Mouse (Mus musculus) monocyte, adult 2 months (primary cell): Measurements from ENCODE around the gene Pramel1.
"Not testable (repeated sequence)": the region's sequence is repeated elsewhere in the genome, so short reads cannot be mapped to it uniquely, and the experiment has no call there.

ENCODE experiments used
- DNase-seq, 2 experiments: peaks; one replicate each; pipeline ENCODE4 v3.0.0; 2022; ENCODE audit warnings: low spot score in 2 of 2, low read depth in 1 of 2

Gene Pramel1

DNA sequence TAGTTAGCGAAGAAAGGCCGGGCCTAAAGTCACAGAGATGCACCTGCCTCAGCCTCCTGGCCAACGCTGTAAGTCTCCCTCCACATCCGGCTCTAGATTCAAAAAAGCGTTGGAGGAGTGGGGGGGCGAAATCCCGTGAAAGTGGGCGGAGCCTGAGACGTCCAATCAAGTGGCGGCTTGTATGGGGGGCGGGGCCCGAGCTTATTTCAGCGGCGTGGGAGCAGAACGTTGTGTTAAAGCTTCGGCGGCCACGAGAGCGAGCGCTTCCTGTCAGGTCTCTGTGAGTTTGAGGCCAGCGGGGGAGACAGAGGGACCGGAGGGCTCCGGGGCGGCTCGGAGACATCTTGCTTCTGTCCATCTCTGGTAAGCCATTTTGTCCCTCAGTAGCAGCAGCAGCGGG lies at the start of gene Pramel1:
Gene Pramel1 (plus strand): TSS at position 248 of the 400 bp plus-strand sequence.
- DNase-seq = no peak

DNA sequence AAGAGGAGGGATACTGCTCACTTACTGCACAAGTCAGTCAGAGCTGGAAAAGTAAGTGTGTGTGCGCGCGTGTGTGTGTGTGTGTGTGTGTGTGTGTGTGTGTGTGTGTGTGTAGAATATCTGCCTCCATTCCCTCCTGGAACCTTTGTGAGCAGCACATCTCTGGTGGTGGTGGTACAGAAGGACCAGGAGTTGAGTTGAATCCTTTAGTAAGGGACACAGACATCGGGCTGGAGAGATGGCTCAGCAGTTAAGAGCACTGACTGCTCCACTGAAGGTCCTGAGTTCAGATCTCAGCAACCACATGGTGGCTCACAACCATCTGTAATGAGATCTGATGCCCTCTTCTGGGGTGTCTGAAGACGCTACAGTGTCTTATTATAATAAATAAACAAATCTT lies 48.7 kb upstream of the Pramel1 start:
- DNase-seq = not testable (repeated sequence)

DNA sequence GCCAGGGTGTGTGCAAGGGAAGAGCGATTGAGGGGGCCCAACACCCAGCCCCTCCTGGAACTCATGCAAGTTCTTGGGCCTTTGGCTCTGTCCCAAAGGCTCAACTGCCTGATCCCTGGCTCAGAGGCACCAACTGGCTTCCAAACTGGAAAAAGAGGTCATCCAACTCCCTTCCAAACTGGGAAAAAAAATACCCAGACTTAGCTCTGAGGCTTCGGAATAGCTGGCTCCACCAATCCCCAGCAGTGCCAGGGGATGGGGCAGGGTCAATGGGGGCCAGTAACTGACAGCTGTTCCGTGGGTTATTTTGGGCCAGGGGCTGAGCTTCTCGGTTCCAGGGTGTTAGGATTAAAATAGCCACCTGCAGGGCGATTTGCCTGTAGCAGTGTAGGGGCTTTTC lies 45.5 kb upstream of the Pramel1 start:
- no peak for DNase-seq

DNA sequence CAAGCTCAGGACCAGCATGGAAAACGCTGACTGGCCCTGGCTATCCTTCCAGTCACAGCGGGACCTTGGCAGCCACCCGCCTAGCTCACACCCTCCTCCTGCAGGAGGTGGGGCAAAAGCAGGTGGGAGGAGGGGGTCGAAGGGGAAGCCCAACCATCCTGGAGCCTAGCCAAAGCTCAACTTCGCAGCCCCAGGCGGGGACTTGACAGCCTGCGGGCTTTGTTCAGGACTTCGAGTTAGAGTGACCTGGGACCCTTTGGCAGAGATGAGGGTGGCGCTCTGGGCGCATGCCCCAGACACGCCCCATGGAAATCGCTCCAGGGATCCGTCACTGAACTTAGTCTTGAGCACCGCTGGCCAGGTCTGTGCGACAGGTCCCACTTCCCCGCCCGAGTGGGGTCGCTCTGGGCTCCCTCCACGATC lies 44.7 kb upstream of the Pramel1 start, which contains the start of gene Lrrc38:
Gene Lrrc38 (plus strand): TSS at position 274 of the 423 bp plus-strand sequence.
- DNase-seq = no peak

DNA sequence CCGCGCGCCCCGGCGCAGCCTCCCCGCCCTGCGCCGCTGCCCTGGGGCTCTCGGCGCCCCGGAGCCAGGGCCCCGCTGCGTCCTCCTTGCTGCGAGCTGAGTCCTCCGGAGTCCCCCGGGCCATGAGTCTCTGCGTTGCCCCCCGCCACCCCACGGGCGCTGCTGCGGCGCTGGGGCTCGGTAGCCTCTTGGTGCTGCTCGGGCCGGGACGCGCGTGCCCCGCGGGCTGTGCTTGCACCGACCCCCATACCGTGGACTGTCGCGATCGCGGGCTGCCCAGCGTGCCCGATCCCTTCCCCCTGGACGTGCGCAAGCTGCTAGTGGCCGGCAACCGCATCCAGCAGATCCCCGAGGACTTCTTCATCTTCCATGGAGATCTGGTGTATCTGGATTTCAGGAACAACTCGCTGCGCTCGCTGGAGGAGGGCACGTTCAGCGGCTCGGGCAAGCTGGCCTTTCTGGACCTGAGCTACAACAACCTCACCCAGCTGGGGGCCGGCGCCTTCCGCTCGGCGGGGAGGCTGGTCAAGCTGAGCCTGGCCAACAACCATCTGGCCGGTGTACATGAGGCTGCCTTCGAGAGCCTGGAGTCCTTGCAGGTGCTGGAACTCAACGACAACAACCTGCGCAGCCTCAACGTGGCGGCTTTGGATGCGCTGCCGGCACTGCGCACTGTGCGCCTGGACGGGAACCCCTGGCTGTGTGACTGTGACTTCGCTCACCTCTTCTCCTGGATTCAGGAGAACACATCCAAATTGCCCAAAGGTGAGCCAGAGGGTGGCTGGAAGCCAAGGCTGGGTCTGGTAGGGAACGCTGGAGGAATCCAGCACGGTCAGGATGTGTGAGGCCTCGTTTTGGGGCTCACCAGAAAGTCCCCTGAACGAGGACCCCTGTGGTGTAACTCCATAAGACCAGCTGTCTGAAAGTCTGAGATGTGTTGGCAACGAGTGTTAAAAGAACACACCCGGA lies 43.9 kb upstream of the Pramel1 start:
- no peak for DNase-seq

DNA sequence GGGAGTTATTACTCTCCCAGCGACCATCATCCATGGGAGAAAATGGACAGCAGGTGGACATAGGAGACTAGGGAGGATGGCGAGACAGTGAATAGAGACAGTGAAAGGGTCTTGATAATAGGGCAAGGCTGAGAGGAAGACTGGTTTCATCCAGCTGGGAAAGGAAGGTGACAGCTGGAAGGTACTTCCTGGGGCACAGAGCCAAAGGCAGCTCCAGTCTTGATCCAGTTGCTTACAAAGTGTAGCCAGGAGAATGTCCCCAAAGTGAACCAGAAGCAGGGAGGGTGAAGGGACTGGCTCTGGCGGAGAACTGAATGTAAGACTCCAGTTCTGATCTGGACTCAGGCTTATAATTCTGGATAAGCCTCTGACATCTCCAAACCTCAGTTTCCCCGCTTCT lies 41.9 kb upstream of the Pramel1 start:
- no peak for DNase-seq

DNA sequence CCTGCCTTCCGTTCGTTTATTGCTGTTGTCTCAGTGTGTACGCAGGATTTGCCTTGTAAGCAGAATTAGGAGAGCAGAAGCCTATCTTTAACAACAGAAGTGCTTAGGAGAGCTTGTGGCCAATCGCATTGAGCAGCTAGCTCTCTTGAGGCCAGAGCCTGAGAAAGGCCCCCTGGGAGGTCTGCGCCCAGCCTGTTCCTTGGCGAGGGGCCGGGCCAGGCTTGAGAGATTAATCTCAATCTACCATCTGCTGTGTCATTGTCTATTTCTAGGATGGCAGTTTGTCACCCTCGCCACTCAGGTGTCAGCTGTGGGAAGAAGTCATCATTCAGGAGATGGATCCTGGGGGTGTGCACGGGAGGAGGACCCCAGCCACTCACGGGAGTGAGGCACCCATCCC lies 32.7 kb upstream of the Pramel1 start:
- DNase-seq = no peak

DNA sequence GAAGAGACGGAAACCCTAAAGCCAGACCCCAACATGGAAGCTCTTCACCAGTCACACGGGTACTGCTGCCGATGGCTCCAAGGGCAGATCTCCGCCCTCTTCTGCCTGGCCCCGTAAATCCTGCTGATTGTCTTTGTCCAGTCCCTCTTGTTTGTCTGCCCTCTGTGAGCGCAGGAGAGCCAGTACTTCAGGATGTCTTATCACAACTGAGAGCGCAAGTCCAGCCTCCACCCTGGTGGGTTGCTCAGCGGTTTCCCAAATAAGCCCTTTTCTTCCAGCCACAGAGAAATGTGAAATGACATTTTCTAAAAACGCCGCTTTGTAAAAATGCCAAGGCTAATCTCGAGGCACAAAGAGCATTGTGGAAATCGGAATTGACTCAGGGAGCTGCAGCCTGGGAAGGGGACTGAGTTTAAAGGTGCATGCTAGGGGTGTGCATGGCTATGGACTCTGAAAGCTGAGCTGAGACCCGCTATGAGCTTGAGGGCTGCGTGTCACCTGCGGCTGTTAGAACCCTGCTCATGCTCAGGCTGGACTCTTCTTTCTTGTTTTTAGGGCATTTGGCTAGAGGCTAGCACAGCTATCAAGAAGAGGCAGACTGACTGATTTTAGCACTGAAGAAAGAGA lies 27.7 kb upstream of the Pramel1 start:
- DNase-seq = no peak

DNA sequence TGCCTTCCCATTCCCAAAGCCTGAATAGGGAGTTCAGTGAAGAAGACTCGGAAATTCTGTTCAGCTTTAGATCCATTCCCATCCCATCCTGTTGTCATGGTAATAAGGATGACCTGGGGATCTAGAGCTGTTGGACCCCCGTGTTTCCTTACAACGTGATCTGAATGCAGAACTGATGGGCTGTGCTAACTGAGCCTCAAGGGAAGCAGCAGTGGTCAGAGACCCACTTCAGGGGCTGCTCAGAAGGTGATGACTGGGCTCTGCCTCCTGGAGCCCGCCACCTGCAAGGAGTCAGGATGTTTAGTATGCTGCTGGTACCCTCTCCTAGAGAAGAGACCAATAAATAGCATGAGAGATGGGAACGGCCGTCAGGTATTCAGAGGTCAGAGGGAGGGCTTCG lies 14.7 kb upstream of the Pramel1 start:
- DNase-seq = no peak

DNA sequence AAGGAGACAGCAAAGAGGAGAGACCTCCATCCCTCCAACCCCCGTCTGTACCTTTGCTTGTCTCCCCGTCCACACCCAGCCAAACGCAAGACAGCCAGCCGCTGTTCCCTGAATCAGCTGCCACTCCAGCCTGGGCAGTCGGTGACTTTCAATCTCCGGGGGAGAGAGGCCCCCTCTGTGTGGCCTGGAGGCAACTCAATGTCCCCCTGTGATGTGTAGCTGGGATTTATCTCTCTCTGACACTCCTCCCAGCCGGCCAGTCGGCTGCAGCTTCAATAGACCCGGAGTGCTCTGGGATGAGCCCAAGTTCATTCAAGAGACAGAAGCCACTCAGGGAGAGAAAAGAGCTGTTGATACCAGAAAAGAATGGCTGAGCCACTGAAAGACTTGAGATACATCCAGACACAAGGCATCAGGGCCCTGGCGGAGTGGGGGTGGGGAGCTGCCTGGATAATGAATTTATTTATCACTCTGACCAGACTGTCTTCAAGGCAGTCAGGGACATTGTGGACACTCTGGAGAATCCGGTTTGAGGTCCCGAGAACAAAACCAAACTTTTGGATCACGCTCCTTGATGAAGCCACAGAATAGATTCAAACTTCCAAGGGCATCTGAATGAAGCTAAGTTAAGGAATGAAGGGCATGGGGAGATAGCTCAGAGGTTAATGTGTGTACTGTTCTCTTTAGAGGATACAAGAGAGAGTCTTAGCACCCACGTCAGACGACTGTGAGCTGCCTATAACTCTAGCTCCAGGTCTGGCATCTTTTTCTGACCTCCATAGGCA lies 14.1 kb upstream of the Pramel1 start:
- no peak for DNase-seq

DNA sequence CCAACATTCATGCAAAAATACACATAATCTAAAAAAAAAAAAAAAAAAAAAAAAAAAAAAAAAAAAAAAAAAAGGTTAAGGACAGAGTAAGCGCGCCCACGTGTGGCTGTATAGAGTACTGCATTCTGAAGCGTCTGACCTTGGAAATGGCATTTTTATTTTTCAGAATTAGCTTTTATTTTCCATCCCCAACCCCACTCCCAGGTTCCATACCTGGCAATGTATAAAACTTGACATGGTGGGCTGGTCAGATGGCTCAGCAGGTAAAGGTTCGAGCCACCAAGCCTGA lies 13.6 kb upstream of the Pramel1 start:
- no peak for DNase-seq

DNA sequence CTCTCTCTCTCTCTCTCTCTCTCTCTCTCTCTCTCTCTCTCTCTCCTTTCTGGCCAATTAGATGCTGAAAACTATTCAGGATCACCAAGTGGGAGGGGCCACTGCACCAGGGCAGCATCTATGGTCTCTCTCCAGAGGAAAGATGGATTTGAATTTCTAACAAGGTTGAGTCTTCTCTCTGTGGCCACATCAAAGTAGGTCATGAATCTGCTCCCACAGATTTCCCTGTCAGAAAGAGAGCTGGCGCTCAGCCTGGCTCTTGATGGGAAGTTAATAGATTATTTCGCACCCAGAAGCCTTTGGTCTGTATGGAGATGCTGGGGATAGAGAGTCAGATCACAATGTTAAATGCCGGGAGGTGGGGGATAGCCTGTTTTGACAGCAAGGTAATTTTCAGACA lies 12.1 kb upstream of the Pramel1 start:
- no peak for DNase-seq

DNA sequence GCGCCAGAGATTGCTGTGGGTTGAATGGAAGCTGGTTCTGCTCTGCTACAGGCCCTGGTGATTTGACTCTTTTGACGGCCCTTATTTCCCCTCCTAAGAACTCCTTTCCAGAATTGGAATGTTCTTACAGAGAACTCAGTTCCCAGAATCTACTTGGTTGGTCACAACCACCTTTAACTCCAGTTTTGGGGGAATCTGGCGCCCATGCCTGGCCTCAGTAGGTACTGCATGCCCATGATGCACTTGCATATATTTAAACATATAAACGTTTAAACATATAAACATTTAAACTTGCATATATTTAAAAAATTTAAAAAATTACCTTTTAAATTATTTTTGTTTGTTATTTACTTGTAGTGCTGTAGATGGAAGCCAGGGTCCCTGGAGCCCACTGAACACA lies 10.6 kb upstream of the Pramel1 start:
- no peak for DNase-seq

DNA sequence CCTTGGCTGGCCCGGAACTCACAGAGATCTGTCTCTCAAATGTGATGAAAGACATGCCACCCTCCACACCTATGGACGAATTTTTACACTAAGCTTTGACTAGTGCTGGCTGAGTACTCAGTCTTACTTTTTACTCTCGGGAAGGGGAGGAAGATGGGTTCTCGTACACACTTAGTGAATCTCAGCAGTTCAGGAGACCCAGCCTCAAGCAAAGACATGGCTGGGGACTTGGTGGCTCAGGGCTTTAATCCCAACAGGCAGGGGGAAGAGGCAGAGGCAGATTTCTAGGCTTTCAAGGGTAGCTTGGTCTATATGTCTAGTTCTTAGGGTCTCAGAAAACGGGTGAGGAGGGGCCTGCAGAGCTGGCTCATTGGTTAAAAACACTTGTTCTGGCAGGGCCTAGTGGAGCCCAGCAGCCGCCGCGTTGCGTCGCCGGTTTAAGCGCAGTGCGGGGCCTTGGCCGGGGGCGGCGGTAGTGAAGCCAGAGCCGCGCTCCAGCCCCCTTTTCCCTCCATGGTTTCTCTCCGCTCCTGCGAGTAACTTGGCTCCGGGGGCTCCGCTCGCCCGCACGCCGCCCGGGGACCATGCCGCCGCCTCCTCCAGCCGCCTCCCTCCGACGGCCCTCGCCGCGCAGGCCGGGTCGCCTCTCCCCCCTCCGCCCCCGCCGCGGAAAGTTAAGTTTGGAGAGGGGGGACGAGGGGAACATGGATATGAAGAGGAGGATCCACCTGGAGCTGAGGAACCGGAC lies 5.1 kb upstream of the Pramel1 start:
- no peak for DNase-seq

DNA sequence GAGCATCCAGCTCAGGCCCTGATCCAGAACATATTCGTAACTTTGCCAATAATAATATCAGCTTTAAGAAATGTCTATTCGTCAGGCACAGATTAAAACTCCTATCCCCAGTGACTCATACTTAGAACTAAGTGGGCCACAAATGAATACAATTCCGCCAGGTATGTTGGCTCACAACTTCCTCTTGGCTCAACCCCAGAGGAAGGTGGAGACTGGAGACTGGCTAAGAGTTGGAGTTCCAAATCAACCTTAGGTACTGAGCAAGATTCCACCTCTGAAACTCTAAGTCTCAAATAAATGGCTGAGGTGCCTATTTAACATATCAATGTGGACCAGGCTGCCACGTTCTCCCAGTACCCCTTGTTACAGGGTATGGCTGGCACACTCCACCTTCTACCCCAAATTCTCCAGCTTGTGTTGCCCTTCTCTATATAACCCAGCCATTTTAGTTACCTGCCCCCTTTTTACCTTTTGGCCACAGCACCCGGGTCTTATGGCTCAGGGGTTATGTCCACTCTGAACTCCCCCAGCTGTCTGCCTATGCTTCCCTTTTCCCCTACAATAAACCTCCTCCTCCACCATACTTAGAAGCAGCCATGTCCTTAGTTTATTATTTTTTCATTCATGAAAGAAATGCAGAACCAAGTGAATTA lies 17.5 kb downstream of the Pramel1 start:
- no peak for DNase-seq

DNA sequence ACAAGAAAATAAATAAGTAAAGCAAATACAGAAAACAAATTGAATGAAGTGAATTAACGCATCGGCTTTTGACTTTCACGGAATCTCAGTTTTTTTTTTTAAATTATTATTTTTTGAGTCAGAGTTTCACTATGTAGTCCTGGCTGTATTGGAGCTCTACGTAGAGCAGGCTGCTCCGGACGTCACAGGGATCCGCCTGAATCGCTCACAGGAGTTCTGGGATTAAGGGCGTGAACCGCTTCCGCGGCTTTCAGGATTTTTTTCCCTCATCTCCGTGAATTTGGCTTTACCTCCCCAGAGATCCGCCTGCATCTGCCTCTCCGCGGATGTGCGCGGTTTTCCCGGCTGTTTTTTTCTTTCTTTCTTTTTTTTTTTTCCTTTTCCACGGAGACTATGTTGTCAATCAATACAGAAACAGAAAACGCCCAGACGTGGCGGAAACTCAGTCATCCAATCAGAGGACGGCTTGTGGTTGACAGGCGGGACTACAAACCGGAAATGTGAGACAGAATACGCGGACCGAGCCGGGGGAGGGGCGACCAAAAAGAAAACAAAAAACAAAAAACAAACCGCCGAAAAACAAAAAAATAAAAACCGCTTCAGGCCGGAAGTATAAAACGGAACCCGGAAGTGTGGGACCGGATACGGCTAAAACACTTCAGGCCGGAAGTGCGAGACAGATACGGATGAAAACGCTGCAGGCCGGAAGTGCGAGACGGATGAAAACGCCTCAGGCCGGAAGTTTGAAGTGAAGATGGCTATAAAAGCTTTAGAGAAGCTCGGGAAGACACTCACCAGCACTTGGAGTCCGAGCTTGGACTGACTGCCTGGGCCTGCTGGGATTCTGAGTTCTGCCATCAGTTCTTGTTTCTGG lies 18.2 kb downstream of the Pramel1 start, which contains the start of gene Pramef8:
Gene Pramef8 (plus strand): TSS at position 208 of the 874 bp plus-strand sequence.
- DNase-seq = peak; percentile 72 to 84

DNA sequence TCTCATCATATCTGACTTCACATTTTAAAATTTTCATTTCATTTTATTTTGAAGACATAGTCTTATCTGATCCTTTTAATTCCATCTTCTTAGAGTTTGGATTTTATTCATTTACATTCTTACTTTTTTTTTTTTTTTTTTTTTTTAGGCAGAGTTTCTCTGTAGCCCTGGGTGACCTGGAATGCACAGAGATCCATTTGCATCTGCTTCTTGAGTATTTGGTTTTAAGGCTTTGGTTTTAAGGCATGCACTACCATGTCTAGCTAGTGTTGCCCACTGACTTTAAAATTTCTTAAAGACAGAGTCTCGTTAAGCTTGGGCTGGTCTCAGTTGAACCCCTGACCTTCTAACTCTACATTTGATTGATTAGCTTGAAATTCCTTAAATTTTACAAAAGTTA lies 19.4 kb downstream of the Pramel1 start:
- no peak for DNase-seq

DNA sequence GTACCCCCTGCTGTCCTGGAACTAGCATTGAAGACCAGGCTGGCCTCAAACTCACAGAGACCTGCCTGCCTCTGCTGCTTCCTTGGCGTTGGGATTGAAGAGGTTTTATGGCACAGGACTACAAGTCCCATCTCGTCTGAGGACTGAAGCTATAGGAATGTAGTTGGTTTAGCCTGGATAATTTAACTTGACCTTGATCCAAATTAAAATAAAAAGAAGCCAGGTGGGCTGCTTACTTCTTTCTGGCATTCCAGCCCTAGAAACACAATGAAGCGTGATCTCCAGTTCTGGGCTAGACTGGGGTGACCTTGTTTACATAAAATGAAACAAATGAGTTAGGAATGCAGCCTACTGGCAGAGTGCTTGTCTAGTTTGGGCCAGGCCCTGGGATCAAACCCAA lies 19.9 kb downstream of the Pramel1 start:
- DNase-seq = no peak

DNA sequence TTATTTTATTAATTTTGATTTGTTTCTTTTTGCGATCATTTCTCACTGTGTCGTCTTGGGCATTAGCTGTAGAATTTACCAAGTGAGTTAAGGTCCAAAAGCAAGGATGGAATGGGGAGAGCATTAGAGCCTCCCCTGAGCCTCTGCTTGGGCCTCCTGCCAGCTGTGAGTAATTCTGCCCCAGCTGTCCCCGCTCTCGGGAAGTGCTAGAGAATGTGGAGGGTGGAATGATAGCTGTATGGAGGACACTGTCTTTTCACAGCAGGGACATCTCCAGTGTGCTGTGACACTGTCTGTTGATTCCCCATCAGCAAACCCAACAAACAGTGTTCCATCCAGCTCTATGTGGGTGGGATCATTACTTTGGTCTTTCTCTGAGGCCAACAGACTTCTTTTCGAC lies 32.5 kb downstream of the Pramel1 start:
- DNase-seq = not testable (repeated sequence)
